Mouse (Mus musculus) hindbrain, embryonic 14.5 days (tissue): ENCODE measurements around the gene Lrguk. TPM values are rescaled to one million over a fixed set of nuclear protein-coding genes. Genes with fewer than 3 reads are reported as not detected.

Experiments
- ATAC-seq: fragments of 200-750 bp; cut with Nextera tagmentation; 2 replicates; pipeline ENCODE4 v1.8.0; 2017; ENCODE audit warnings: moderate number of reproducible peaks, mild to moderate bottlenecking, moderate TSS enrichment, moderate library complexity; ENCODE audit not compliant: low FRiP score
- DNase-seq: peaks from one replicate; pipeline ENCODE4 v3.0.0-alpha.2; 2015; ENCODE audit warnings: low spot score
- H3K27ac ChIP-seq: fragments of 300-500 bp; sonication (generic); 2 replicates; pipeline ENCODE4 v1.5.1; 2014; ENCODE audit warnings: mild to moderate bottlenecking, moderate library complexity
- H3K27me3 ChIP-seq: fragments of 300-500 bp; sonication (generic); 2 replicates; pipeline ENCODE4 v1.6.1; 2014; ENCODE audit warnings: mild to moderate bottlenecking, low read length, mixed read lengths; ENCODE audit not compliant: control insufficient read depth, insufficient read depth
- H3K36me3 ChIP-seq: fragments of 300-500 bp; sonication (generic); replicated peaks from 2 replicates; pipeline ENCODE4 v1.6.1; 2014; ENCODE audit not compliant: control insufficient read depth, insufficient read depth
- H3K4me1 ChIP-seq: fragments of 300-500 bp; sonication (generic); replicated peaks from 2 replicates; pipeline ENCODE4 v1.6.1; 2014; ENCODE audit warnings: antibody characterized with exemption, low read length, mixed read lengths; ENCODE audit not compliant: control insufficient read depth, insufficient read depth
- H3K4me2 ChIP-seq: fragments of 300-500 bp; sonication (generic); replicated peaks from 2 replicates; pipeline ENCODE4 v1.6.1; 2014; ENCODE audit warnings: mild to moderate bottlenecking, moderate library complexity
- H3K4me3 ChIP-seq: fragments of 300-500 bp; sonication (generic); replicated peaks from 2 replicates; pipeline ENCODE4 v1.5.1; 2014; ENCODE audit warnings: mild to moderate bottlenecking, low read length
- H3K9ac ChIP-seq: fragments of 300-500 bp; sonication (generic); 2 replicates; pipeline ENCODE4 v1.6.1; 2014
- H3K9me3 ChIP-seq: fragments of 300-500 bp; sonication (generic); 2 replicates; pipeline ENCODE4 v1.6.1; 2016; ENCODE audit warnings: low read length; ENCODE audit not compliant: control insufficient read depth
- WGBS: fragments of 180-500 bp; shearing (Covaris S2); extraction: QIAGEN DNeasy Blood & Tissue Kit; methylation state at CpG from one replicate; pipeline ENCODE4 v1.1.7; 2014; 5-methylcytosine and 5-hydroxymethylcytosine counted together
- polyA plus RNA-seq: library from polyadenylated mRNA; unstranded; fragments of >200 nt; fragmentation: Nextera tagmentation; extraction: Ambion mirVana; gene quantifications from 2 replicates; pipeline ENCODE4 v1.2.1, GENCODE M21; 2014

Gene Lrguk
- polyA plus RNA-seq, 1 experiment from 2014 or later, result 1.9 TPM

- no peak overlapping the region for H3K4me2 ChIP-seq
- H3K27me3 ChIP-seq, result no peaks in the 10 kb centered on the region
- no peak overlapping the region for H3K9ac ChIP-seq
- peak overlapping the region; percentile 32; the same call in 1 of the 2 replicates for H3K27ac ChIP-seq
- no peaks in the 10 kb centered on the region for H3K9me3 ChIP-seq
- ATAC-seq, result no peak
- 63% methylated on average over 6 of the region's 6 CpGs for WGBS
- no peaks in the 10 kb centered on the region for H3K36me3 ChIP-seq
- no peak overlapping the region for H3K4me3 ChIP-seq
- no peak for DNase-seq
- H3K4me1 ChIP-seq, result no peaks in the 10 kb centered on the region
These were observed 15.8 kb upstream of the Lrguk start for GRCm38 (mm10) chr6:34013469-34013868.

GRCm38 (mm10) chr6:34029746-34030027, 439 bp downstream of the Lrguk start:
- H3K4me1 ChIP-seq, result peaks cover 12% of the 10 kb centered on the region
- 0% methylated on average over 4 of the region's 4 CpGs for WGBS
- H3K9me3 ChIP-seq, result no peaks in the 10 kb centered on the region
- H3K9ac ChIP-seq, result peak overlapping the region; percentile 46
- ATAC-seq (peak; percentile 71; the same call in 1 of the 2 replicates), DNase-seq (no peak)
- H3K4me3 ChIP-seq, result peak overlapping the region; percentile 60
- H3K36me3 ChIP-seq, result no peaks in the 10 kb centered on the region
- H3K27me3 ChIP-seq, result no peaks in the 10 kb centered on the region
- peak overlapping the region; percentile 87 for H3K4me2 ChIP-seq
- H3K27ac ChIP-seq, result 0 out of 2 replicates have a peak overlapping the region, but pooled peaks have one; percentile 9

GRCm38 (mm10) chr6:34034096-34034495, 4.8 kb downstream of the Lrguk start:
- Histone ChIP-seq H3K9me3 (no peaks in the 10 kb centered on the region), H3K27me3 (no peaks in the 10 kb centered on the region), H3K9ac (no peak overlapping the region), H3K27ac (no peak overlapping the region), H3K36me3 (no peaks in the 10 kb centered on the region), H3K4me2 (no peak overlapping the region), H3K4me1 (peaks cover 7% of the 10 kb centered on the region), H3K4me3 (no peak overlapping the region)
- ATAC-seq (no peak), DNase-seq (no peak)
- WGBS, result 73% methylated on average over 3 of the region's 3 CpGs

- Histone ChIP-seq H3K4me1 (peaks cover 3% of the 10 kb centered on the region), H3K27ac (no peak overlapping the region), H3K4me3 (no peak overlapping the region), H3K9ac (no peak overlapping the region), H3K27me3 (no peaks in the 10 kb centered on the region), H3K36me3 (no peaks in the 10 kb centered on the region), H3K4me2 (no peak overlapping the region), H3K9me3 (no peaks in the 10 kb centered on the region)
- DNase-seq (no peak), ATAC-seq (no peak)
- 60% methylated on average over 15 of the region's 15 CpGs for WGBS
These were observed 5.6 kb downstream of the Lrguk start for GRCm38 (mm10) chr6:34034577-34035461.

GRCm38 (mm10) chr6:34040624-34041235, 11.5 kb downstream of the Lrguk start:
- 44% methylated on average over 12 of the region's 12 CpGs for WGBS
- Histone ChIP-seq H3K4me1 (0 out of 2 replicates have a peak, but pooled peaks cover 3% of the 10 kb centered on the region), H3K4me3 (no peak overlapping the region), H3K4me2 (0 out of 2 replicates have a peak overlapping the region, but pooled peaks have one; percentile 8), H3K27ac (no peak overlapping the region), H3K9ac (no peak overlapping the region), H3K27me3 (no peaks in the 10 kb centered on the region), H3K9me3 (no peaks in the 10 kb centered on the region), H3K36me3 (no peaks in the 10 kb centered on the region)
- ATAC-seq (peak; percentile 55; the same call in 1 of the 2 replicates), DNase-seq (peak; percentile 92)

DNA sequence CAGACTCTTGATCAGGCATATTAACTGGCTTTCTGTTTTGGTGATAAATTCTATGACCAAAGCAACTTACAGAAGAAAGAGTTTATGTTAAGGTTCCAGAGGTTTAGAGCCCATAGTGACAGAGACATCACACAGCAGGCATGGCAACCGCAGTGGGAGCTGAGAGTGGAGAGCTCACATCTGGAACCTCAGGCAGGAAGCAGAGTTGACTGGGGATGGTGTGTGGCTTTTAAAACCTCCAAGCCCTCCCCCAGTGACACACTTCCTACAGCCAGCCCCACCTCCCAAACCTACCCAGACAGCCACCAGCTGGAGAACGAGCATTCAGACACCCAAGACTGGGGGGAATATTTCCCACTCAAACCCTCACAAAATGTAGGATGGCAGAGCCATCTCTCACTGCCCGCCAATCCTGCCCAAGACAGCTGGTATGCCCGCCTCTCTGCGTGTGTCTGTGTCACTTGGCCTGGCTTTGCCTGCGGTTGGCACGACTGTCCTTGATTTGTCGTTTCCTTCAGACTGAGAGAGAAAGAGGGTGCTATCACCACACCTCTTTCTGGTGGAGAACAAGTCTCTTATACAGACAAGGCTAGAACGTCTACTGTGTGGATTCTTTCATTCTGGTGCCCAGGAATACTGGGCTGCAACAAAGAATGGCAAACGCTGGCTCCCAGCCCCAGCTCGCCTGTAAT, 12.5 kb downstream of the Lrguk start:
- DNase-seq (no peak), ATAC-seq (no peak)
- no peaks in the 10 kb centered on the region for H3K9me3 ChIP-seq
- no peak overlapping the region for H3K4me2 ChIP-seq
- no peak overlapping the region for H3K4me3 ChIP-seq
- 86% methylated on average over 11 of the region's 11 CpGs for WGBS
- no peaks in the 10 kb centered on the region for H3K27me3 ChIP-seq
- H3K27ac ChIP-seq, result no peak overlapping the region
- H3K36me3 ChIP-seq, result no peaks in the 10 kb centered on the region
- H3K9ac ChIP-seq, result no peak overlapping the region
- H3K4me1 ChIP-seq, result 0 out of 2 replicates have a peak, but pooled peaks cover 3% of the 10 kb centered on the region

- Histone ChIP-seq H3K27me3 (no peaks in the 10 kb centered on the region), H3K9me3 (no peaks in the 10 kb centered on the region), H3K9ac (no peak overlapping the region), H3K4me2 (no peak overlapping the region), H3K36me3 (no peaks in the 10 kb centered on the region), H3K4me1 (0 out of 2 replicates have a peak, but pooled peaks cover 3% of the 10 kb centered on the region), H3K4me3 (no peak overlapping the region), H3K27ac (no peak overlapping the region)
- WGBS, result 79% methylated on average over 12 of the region's 12 CpGs
- DNase-seq (no peak), ATAC-seq (no peak)
These were observed 15.1 kb downstream of the Lrguk start for GRCm38 (mm10) chr6:34044228-34044811.

DNA sequence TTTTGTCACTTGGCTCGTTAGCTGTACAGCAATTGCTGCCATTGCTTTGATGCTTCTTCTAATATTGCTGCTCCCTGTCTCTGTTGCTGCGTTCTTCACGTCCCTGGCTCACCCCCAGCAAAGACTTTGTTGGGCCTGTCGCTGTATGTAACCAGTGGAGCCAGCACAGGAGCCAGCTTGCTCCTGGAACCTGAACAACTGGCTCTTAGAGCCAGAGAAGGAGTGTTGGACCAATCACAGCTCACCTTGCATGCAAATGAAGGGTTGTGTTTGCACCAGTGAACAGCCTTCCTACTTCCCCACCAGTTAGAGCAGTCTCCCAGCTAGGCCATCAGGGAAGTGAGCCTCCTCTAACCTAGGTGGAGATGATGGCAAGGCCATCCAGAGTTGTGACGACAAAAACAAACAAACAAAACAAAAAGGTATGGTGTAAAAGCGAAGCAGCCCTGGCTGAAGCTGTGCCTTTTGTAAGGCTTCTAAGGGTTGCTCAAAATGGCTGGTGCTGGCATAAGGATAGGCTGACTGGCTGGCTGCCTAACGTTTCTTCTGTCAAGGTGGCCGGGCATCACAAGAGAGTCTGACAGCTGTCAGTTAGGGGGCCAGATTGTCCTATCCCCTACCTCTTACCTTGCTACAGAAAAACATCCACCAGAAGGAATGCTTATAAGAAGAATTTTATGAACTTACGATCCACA, 15.7 kb downstream of the Lrguk start:
- Histone ChIP-seq H3K27me3 (no peaks in the 10 kb centered on the region), H3K4me3 (no peak overlapping the region), H3K4me1 (0 out of 2 replicates have a peak, but pooled peaks cover 3% of the 10 kb centered on the region), H3K9me3 (no peaks in the 10 kb centered on the region), H3K9ac (no peak overlapping the region), H3K36me3 (no peaks in the 10 kb centered on the region), H3K27ac (no peak overlapping the region), H3K4me2 (no peak overlapping the region)
- ATAC-seq (no peak), DNase-seq (no peak)
- 86% methylated on average over 9 of the region's 9 CpGs for WGBS
